Mouse (Mus musculus) myocyte (in vitro differentiated cells): ENCODE results near the gene Fam171a2. TPM values are rescaled to one million over a fixed set of nuclear protein-coding genes. Genes with fewer than 3 reads are reported as not detected.

Experiments used
- H3K27me3 ChIP-seq: one replicate; pipeline ENCODE4 v1.6.1; 2011; ENCODE audit not compliant: control insufficient read depth, insufficient read depth, insufficient read length
- H3K36me3 ChIP-seq: one replicate; pipeline ENCODE4 v1.6.1; 2011; ENCODE audit not compliant: control insufficient read depth, insufficient read depth
- H3K4me2 ChIP-seq: one replicate; pipeline ENCODE4 v1.6.1; 2011; ENCODE audit warnings: low read depth, control low read depth
- H3K4me3 ChIP-seq: one replicate; pipeline ENCODE4 v1.5.1; 2011; ENCODE audit warnings: mild to moderate bottlenecking, control low read depth, moderate library complexity
- H3K79me2 ChIP-seq: one replicate; pipeline ENCODE4 v1.6.1; 2011; ENCODE audit not compliant: control insufficient read depth, insufficient read depth
- H3ac ChIP-seq: one replicate; pipeline ENCODE4 v1.6.1; 2011; ENCODE audit not compliant: control insufficient read depth, insufficient read length
- CEBPB ChIP-seq: IDR thresholded peaks from 2 replicates; pipeline ENCODE4 v1.6.1; 2011; ENCODE audit warnings: mild to moderate bottlenecking, moderate library complexity; ENCODE audit not compliant: poor library complexity, insufficient read depth, severe bottlenecking
- E2F4 ChIP-seq: IDR thresholded peaks from one replicate; pipeline ENCODE4 v1.6.1; 2011; ENCODE audit warnings: mild to moderate bottlenecking, control low read depth, moderate library complexity; ENCODE audit not compliant: insufficient read depth
- MAX ChIP-seq: IDR thresholded peaks from one replicate; pipeline ENCODE4 v1.6.1; 2011; ENCODE audit warnings: low read depth, mild to moderate bottlenecking, control low read depth
- MYOD1 ChIP-seq, 3 experiments: IDR thresholded peaks; one replicate each; pipeline ENCODE4 v1.6.1; 2011; ENCODE audit warnings: control low read depth in 2 of 3, low read depth in 2 of 3, mild to moderate bottlenecking in 2 of 3, moderate library complexity in 1 of 3; ENCODE audit not compliant: insufficient read length in 2 of 3, control insufficient read depth in 1 of 3
- MYOG ChIP-seq, 3 experiments: IDR thresholded peaks; one replicate each; pipeline ENCODE4 v1.6.1; 2011; ENCODE audit warnings: control low read depth in 2 of 3, low read depth in 2 of 3, mild to moderate bottlenecking in 2 of 3; ENCODE audit not compliant: insufficient read length in 2 of 3, control insufficient read depth in 1 of 3, insufficient read depth in 1 of 3
- POLR2A ChIP-seq: IDR thresholded peaks from one replicate; pipeline ENCODE4 v1.6.1; 2011; ENCODE audit warnings: low read depth, mild to moderate bottlenecking, control low read depth, moderate library complexity; ENCODE audit not compliant: insufficient read length
- POLR2AphosphoS2 ChIP-seq: IDR thresholded peaks from one replicate; pipeline ENCODE4 v1.6.1; 2011; ENCODE audit warnings: low read depth, control low read depth; ENCODE audit not compliant: insufficient read length
- REST ChIP-seq: IDR thresholded peaks from one replicate; pipeline ENCODE4 v1.6.1; 2011; ENCODE audit warnings: mild to moderate bottlenecking, control low read depth, moderate library complexity; ENCODE audit not compliant: insufficient read depth, insufficient read length
- SRF ChIP-seq: IDR thresholded peaks from one replicate; pipeline ENCODE4 v1.6.1; 2011; ENCODE audit warnings: low read depth; ENCODE audit not compliant: control insufficient read depth, insufficient read length
- TCF12 ChIP-seq: IDR thresholded peaks from one replicate; pipeline ENCODE4 v1.6.1; 2011; ENCODE audit warnings: mild to moderate bottlenecking, control low read depth; ENCODE audit not compliant: poor library complexity, insufficient read depth, severe bottlenecking
- TCF3 ChIP-seq: IDR thresholded peaks from one replicate; pipeline ENCODE4 v1.6.1; 2011; ENCODE audit warnings: low read depth, control low read depth; ENCODE audit not compliant: insufficient read length
- USF1 ChIP-seq: IDR thresholded peaks from one replicate; pipeline ENCODE4 v1.6.1; 2011; ENCODE audit warnings: low read depth, mild to moderate bottlenecking, control low read depth, moderate library complexity
- polyA plus RNA-seq: library from polyadenylated mRNA; unstranded; fragments of >200 nt; fragmentation: generic; extraction: Trizol; gene quantifications from one replicate; pipeline ENCODE4 v1.2.1, GENCODE M21; 2012; ENCODE audit warnings: missing spikeins

Fam171a2 gene
- polyA plus RNA-seq, 1 experiment = 162 TPM

GRCm38 (mm10) chr11:102467041-102467631 is 19.7 kb upstream of the Fam171a2 start:
- peak overlapping the region; percentile 23 for H3K4me3 ChIP-seq
- H3ac ChIP-seq = no peak overlapping the region
- H3K36me3 ChIP-seq = no peaks in the 10 kb centered on the region
- H3K27me3 ChIP-seq = no peaks in the 10 kb centered on the region
- TF ChIP-seq POLR2AphosphoS2 = peak; percentile 69
- TF ChIP-seq CEBPB = 0 out of 2 replicates have a peak, but pooled peaks have one; percentile 3
- peak; percentile 83 for TF ChIP-seq POLR2A
- no peak for TF ChIP-seq E2F4
- no peak for TF ChIP-seq TCF12
- peak overlapping the region; percentile 99 for H3K4me2 ChIP-seq
- H3K79me2 ChIP-seq = no peaks in the 10 kb centered on the region

GRCm38 (mm10) chr11:102465713-102466436 is 18.4 kb upstream of the Fam171a2 start:
- no peak for TF ChIP-seq TCF3
- TF ChIP-seq MAX = no peak
- no peak for TF ChIP-seq E2F4
- TF ChIP-seq TCF12 = no peak
- no peak for TF ChIP-seq USF1
- no peak for TF ChIP-seq SRF
- no peak for TF ChIP-seq CEBPB
- TF ChIP-seq MYOD1 (IDR thresholded peaks at IDR 0.05; ENCODE audit: control insufficient read depth in 1 of 3, insufficient read length in 2 of 3, low read depth in 2 of 3) = no peak
- no peak for TF ChIP-seq MYOG (IDR thresholded peaks at IDR 0.05; ENCODE audit: control insufficient read depth in 1 of 3, insufficient read depth in 1 of 3, insufficient read length in 2 of 3, low read depth in 2 of 3)
- no peak for TF ChIP-seq POLR2AphosphoS2
- Histone ChIP-seq H3K27me3 (no peaks in the 10 kb centered on the region), H3K4me3 (peak overlapping the region; percentile 23), H3K4me2 (peak overlapping the region; percentile 99), H3K36me3 (no peaks in the 10 kb centered on the region), H3K79me2 (no peaks in the 10 kb centered on the region), H3ac (no peak overlapping the region)

- H3K27me3 ChIP-seq = no peaks in the 10 kb centered on the region
- no peak overlapping the region for H3K4me3 ChIP-seq
- H3K36me3 ChIP-seq = no peaks in the 10 kb centered on the region
- no peak overlapping the region for H3K4me2 ChIP-seq
- no peak for TF ChIP-seq CEBPB
- H3K79me2 ChIP-seq = no peaks in the 10 kb centered on the region
- no peak overlapping the region for H3ac ChIP-seq
Measured at GRCm38 (mm10) chr11:102464901-102465300, 17.4 kb upstream of the Fam171a2 start.

GRCm38 (mm10) chr11:102461764-102462163 is 14.3 kb upstream of the Fam171a2 start:
- no peaks in the 10 kb centered on the region for H3K36me3 ChIP-seq

GRCm38 (mm10) chr11:102460541-102460940 is 13.1 kb upstream of the Fam171a2 start:
- no peaks in the 10 kb centered on the region for H3K27me3 ChIP-seq
- no peak overlapping the region for H3K4me2 ChIP-seq
- no peaks in the 10 kb centered on the region for H3K79me2 ChIP-seq
- no peak overlapping the region for H3ac ChIP-seq
- TF ChIP-seq MYOD1 (IDR thresholded peaks at IDR 0.05; ENCODE audit: control insufficient read depth in 1 of 3, insufficient read length in 2 of 3, low read depth in 2 of 3) (no peak), REST (no peak), TCF3 (no peak), CEBPB (no peak), SRF (no peak), POLR2AphosphoS2 (no peak), MAX (no peak), E2F4 (no peak), MYOG (IDR thresholded peaks at IDR 0.05; ENCODE audit: control insufficient read depth in 1 of 3, insufficient read depth in 1 of 3, insufficient read length in 2 of 3, low read depth in 2 of 3) (no peak), TCF12 (no peak), POLR2A (no peak), USF1 (no peak)
- H3K4me3 ChIP-seq = no peak overlapping the region
- H3K36me3 ChIP-seq = no peaks in the 10 kb centered on the region

More at GRCm38 (mm10) chr11:102461764-102462163, 14.3 kb upstream of the Fam171a2 start:
- Histone ChIP-seq H3K4me3 (no peak overlapping the region), H3K79me2 (no peaks in the 10 kb centered on the region), H3K4me2 (no peak overlapping the region), H3ac (no peak overlapping the region), H3K27me3 (no peaks in the 10 kb centered on the region)
- TF ChIP-seq MYOG (IDR thresholded peaks at IDR 0.05; ENCODE audit: control insufficient read depth in 1 of 3, insufficient read depth in 1 of 3, insufficient read length in 2 of 3, low read depth in 2 of 3) (no peak), POLR2A (no peak), POLR2AphosphoS2 (no peak), CEBPB (no peak), E2F4 (no peak), TCF12 (no peak), MAX (no peak), TCF3 (no peak), USF1 (no peak)
